In genomic region chr9:119983585-119984535, GRCm38 (mm10) we compare ENCODE assay signal across 8 mouse cellular contexts. TPM values are rescaled to one million over a fixed set of nuclear protein-coding genes. Genes with fewer than 3 reads are reported as not detected.
A peak's percentile ranks its signal among the peaks of the same experiment; 100 is the strongest.
DNase-seq lines count a peak whose midpoint lies in the region; ATAC-seq and TF ChIP-seq lines count a peak whose summit lies in the region.

No protein-coding gene starts in this region.

- peak overlapping the region; percentile 58 for H3K9ac ChIP-seq in forebrain, embryonic 11.5 days (ENCODE audit: low read length)
- peak overlapping the region; percentile 92 for H3K9ac ChIP-seq in heart, postnatal 0 days (replicated peaks; ENCODE audit: low read depth, low read length)
- peak overlapping the region; percentile 71 for H3K9ac ChIP-seq in lung, embryonic 14.5 days

- peak; percentile 67 for DNase-seq in c-Kit-positive CD71-negative TER-119-negative erythroid progenitor cells, embryonic 14.5 days (ENCODE audit: low read depth)
- DNase-seq in forebrain, embryonic 11.5 days (ENCODE audit: low spot score) = peak; percentile 88
- DNase-seq in heart, postnatal 0 days (ENCODE audit: low spot score) = peak; percentile 91
- peak; percentile 95 to 99 for DNase-seq in kidney, postnatal 36 days
- DNase-seq in lung, embryonic 14.5 days = peak; percentile 94
- peak; percentile 85 for DNase-seq in testis, postnatal 14 days (ENCODE audit: low spot score)

- TF ChIP-seq CTCF in E14TG2a.4 (conservative IDR thresholded peaks at IDR 0.05; ENCODE audit: low read length) = no peak
- no peak for TF ChIP-seq CTCF in heart, postnatal 0 days (IDR thresholded peaks at IDR 0.05; ENCODE audit: low read depth)
- TF ChIP-seq CTCF in lung, embryonic 14.5 days (IDR thresholded peaks at IDR 0.05; ENCODE audit: low read depth) = no peak

- H3K27ac ChIP-seq in forebrain, embryonic 11.5 days (ENCODE audit: low read depth, low read length) = no peak overlapping the region
- H3K27ac ChIP-seq in heart, postnatal 0 days (ENCODE audit: low read depth) = peak overlapping the region; percentile 99
- H3K27ac ChIP-seq in lung, embryonic 14.5 days (ENCODE audit: low read depth) = peak overlapping the region; percentile 51

- no peaks in the 10 kb centered on the region for H3K27me3 ChIP-seq in E14TG2a.4 (ENCODE audit: insufficient read depth, low read length)
- H3K27me3 ChIP-seq in forebrain, embryonic 11.5 days (ENCODE audit: control insufficient read depth, insufficient read depth, low read length) = peaks cover 5% of the 10 kb centered on the region; the same call in 1 of the 2 replicates
- no peaks in the 10 kb centered on the region for H3K27me3 ChIP-seq in heart, postnatal 0 days (ENCODE audit: control insufficient read depth, insufficient read depth, low read length)
- no peaks in the 10 kb centered on the region for H3K27me3 ChIP-seq in lung, embryonic 14.5 days (ENCODE audit: insufficient read depth, low read length)

- peak overlapping the region; percentile 94 for H3K4me2 ChIP-seq in forebrain, embryonic 11.5 days (ENCODE audit: low read depth, low read length, severe bottlenecking)
- peak overlapping the region; percentile 87 for H3K4me2 ChIP-seq in heart, postnatal 0 days (ENCODE audit: low read depth, low read length)
- peak overlapping the region; percentile 98 for H3K4me2 ChIP-seq in lung, embryonic 14.5 days

- H3K9me3 ChIP-seq in E14TG2a.4 (ENCODE audit: low read length) = no peaks in the 10 kb centered on the region
- H3K9me3 ChIP-seq in forebrain, embryonic 11.5 days (ENCODE audit: control insufficient read depth, low read length) = no peaks in the 10 kb centered on the region
- no peaks in the 10 kb centered on the region for H3K9me3 ChIP-seq in heart, postnatal 0 days (replicated peaks; ENCODE audit: control insufficient read depth, low read length)
- H3K9me3 ChIP-seq in lung, embryonic 14.5 days (ENCODE audit: low read depth, low read length) = no peaks in the 10 kb centered on the region

- H3K4me3 ChIP-seq in E14TG2a.4 (replicated peaks; ENCODE audit: low read length) = peak overlapping the region; percentile 91
- peak overlapping the region; percentile 55 for H3K4me3 ChIP-seq in forebrain, embryonic 11.5 days (ENCODE audit: low read depth, low read length)
- H3K4me3 ChIP-seq in heart, postnatal 0 days (ENCODE audit: low read depth, low read length) = peak overlapping the region; percentile 95
- H3K4me3 ChIP-seq in lung, embryonic 14.5 days (ENCODE audit: low read depth, low read length) = peak overlapping the region; percentile 80

- peak; percentile 1; the same call in 1 of the 2 replicates for TF ChIP-seq EP300 in heart, postnatal 0 days (IDR thresholded peaks at IDR 0.05; ENCODE audit: low read depth)

- ATAC-seq in forebrain, embryonic 11.5 days (replicated peaks; ENCODE audit: low FRiP score) = peak; percentile 76
- peak; percentile 75 for ATAC-seq in heart, postnatal 0 days (ENCODE audit: insufficient read depth, low read depth)
- ATAC-seq in lung, embryonic 14.5 days (ENCODE audit: insufficient read depth) = peak; percentile 59
- peak; percentile 27 for ATAC-seq in neutrophil, adult 5-6 weeks (ENCODE audit: extremely low read depth, insufficient number of reproducible peaks, low FRiP score, poor library complexity, severe bottlenecking)

- peaks cover 82% of the 10 kb centered on the region for H3K4me1 ChIP-seq in E14TG2a.4 (replicated peaks; ENCODE audit: low read depth, low read length)
- peaks cover 35% of the 10 kb centered on the region for H3K4me1 ChIP-seq in forebrain, embryonic 11.5 days (replicated peaks; ENCODE audit: control insufficient read depth, insufficient read depth, low read length)
- H3K4me1 ChIP-seq in heart, postnatal 0 days (ENCODE audit: control insufficient read depth, insufficient read depth) = peaks cover 30% of the 10 kb centered on the region
- peaks cover 37% of the 10 kb centered on the region for H3K4me1 ChIP-seq in lung, embryonic 14.5 days (ENCODE audit: insufficient read depth)

- under 1% methylated on average over 63 of the region's 79 CpGs for WGBS in forebrain, embryonic 11.5 days
- 4% methylated on average over 52 of the region's 79 CpGs for WGBS in heart, postnatal 0 days
- under 1% methylated on average over 74 of the region's 79 CpGs for WGBS in lung, embryonic 14.5 days

- peaks cover 18% of the 10 kb centered on the region for H3K36me3 ChIP-seq in E14TG2a.4 (ENCODE audit: insufficient read depth, low read length)
- H3K36me3 ChIP-seq in forebrain, embryonic 11.5 days (ENCODE audit: control insufficient read depth, insufficient read depth, low read length) = no peaks in the 10 kb centered on the region
- no peaks in the 10 kb centered on the region for H3K36me3 ChIP-seq in heart, postnatal 0 days (replicated peaks; ENCODE audit: control insufficient read depth, insufficient read depth, low read length)
- no peaks in the 10 kb centered on the region for H3K36me3 ChIP-seq in lung, embryonic 14.5 days (ENCODE audit: insufficient read depth)

RNA-seq across cellular contexts. Expression of gene Csrnp1, which starts 0.6 kb away (rescaled TPM):
- 1.5 and 1.6 TPM in 2 replicates for polyA plus RNA-seq in forebrain, embryonic 11.5 days (2014; fragmentation: Nextera tagmentation; extraction: Ambion mirVana)
- 23.8 and 96.9 TPM in 2 replicates for total RNA-seq in heart, postnatal 0 days (2014; rRNA removed; ENCODE audit: low replicate concordance)
- polyA plus RNA-seq in heart, postnatal 0 days (2015; fragmentation: Nextera tagmentation; extraction: Ambion mirVana) = 4.0 and 4.2 TPM in 2 replicates
- polyA plus RNA-seq in lung, embryonic 14.5 days (2014; fragmentation: Nextera tagmentation; extraction: Ambion mirVana) = 2.2 and 2.7 TPM in 2 replicates
- total RNA-seq in neutrophil, adult 5-6 weeks (2017) = 105 and 114 TPM in 2 replicates

RNA-seq across cellular contexts. Expression of gene Xirp1, which starts 39.5 kb away (rescaled TPM):
- polyA plus RNA-seq in forebrain, embryonic 11.5 days (2014; fragmentation: Nextera tagmentation; extraction: Ambion mirVana) = not detected in 2 replicates
- total RNA-seq in heart, postnatal 0 days (2014; rRNA removed; ENCODE audit: low replicate concordance) = 140 and 178 TPM in 2 replicates
- 38.4 and 45.1 TPM in 2 replicates for polyA plus RNA-seq in heart, postnatal 0 days (2015; fragmentation: Nextera tagmentation; extraction: Ambion mirVana)
- polyA plus RNA-seq in lung, embryonic 14.5 days (2014; fragmentation: Nextera tagmentation; extraction: Ambion mirVana) = 0.07 and 0.87 TPM in 2 replicates
- not detected in 2 replicates for total RNA-seq in neutrophil, adult 5-6 weeks (2017)

RNA-seq across cellular contexts. Expression of gene Ttc21a, which starts 46.5 kb away (rescaled TPM):
- polyA plus RNA-seq in forebrain, embryonic 11.5 days (2014; fragmentation: Nextera tagmentation; extraction: Ambion mirVana) = 0.11 and 0.33 TPM in 2 replicates
- total RNA-seq in heart, postnatal 0 days (2014; rRNA removed; ENCODE audit: low replicate concordance) = 0.27 TPM in 1 of 2 replicates, not detected in the other
- polyA plus RNA-seq in heart, postnatal 0 days (2015; fragmentation: Nextera tagmentation; extraction: Ambion mirVana) = 0.05 and 0.07 TPM in 2 replicates
- polyA plus RNA-seq in lung, embryonic 14.5 days (2014; fragmentation: Nextera tagmentation; extraction: Ambion mirVana) = 0.16 and 0.28 TPM in 2 replicates
- 0.35 TPM in 1 of 2 replicates, not detected in the other for total RNA-seq in neutrophil, adult 5-6 weeks (2017)

RNA-seq across cellular contexts. Expression of gene Gorasp1, which starts 46.5 kb away (rescaled TPM):
- polyA plus RNA-seq in forebrain, embryonic 11.5 days (2014; fragmentation: Nextera tagmentation; extraction: Ambion mirVana) = 19.3 and 25.7 TPM in 2 replicates
- total RNA-seq in heart, postnatal 0 days (2014; rRNA removed; ENCODE audit: low replicate concordance) = 10.0 and 63.5 TPM in 2 replicates
- polyA plus RNA-seq in heart, postnatal 0 days (2015; fragmentation: Nextera tagmentation; extraction: Ambion mirVana) = 14.1 and 16.8 TPM in 2 replicates
- 30.0 and 30.8 TPM in 2 replicates for polyA plus RNA-seq in lung, embryonic 14.5 days (2014; fragmentation: Nextera tagmentation; extraction: Ambion mirVana)
- 1.7 and 3.6 TPM in 2 replicates for total RNA-seq in neutrophil, adult 5-6 weeks (2017)

Comparison
In these comparisons a context has a peak if more than half of its experiments do, and no peak if none do; other contexts are left out.
1. RNA of gene Xirp1, which starts 39.5 kb away (polyA plus RNA-seq): 38.4 to 45.1 TPM in heart, postnatal 0 days; 0.07 to 0.87 TPM in lung, embryonic 14.5 days and not detected in forebrain, embryonic 11.5 days; every median in the first group is over 10 times any median in the second.
2. Peak in every context shown above with its lines, with median percentiles within 50 percentile points of each other: H3K4me3 ChIP-seq, DNase-seq, ATAC-seq, H3K4me2 ChIP-seq and H3K9ac ChIP-seq.